Mouse (Mus musculus): ENCODE data around the gene Cyld.

DNA sequence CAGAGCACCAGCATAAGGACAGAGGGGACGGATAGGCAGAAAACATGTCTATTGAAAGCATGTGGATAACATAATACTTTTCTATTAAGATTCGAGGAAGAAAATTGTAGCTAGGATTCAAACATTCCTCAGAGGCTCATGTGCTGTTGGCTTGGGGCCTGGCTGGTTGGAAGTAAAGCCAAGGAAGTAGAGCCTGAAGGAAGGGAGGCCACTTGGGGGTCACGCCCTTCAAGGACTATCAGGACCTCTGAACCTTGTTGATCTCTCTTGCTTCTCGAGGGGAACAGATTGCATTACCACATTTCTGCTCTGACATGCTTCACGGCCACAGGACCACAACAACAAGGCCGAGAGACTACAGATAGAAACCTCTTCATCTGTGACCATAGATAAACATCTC, 7.7 kb upstream of the Cyld start:
- no peak for TF ChIP-seq CTCF (IDR thresholded peaks at IDR 0.05; ENCODE audit: borderline replicate concordance, control insufficient read depth, extremely low read depth, insufficient read depth, low read length, poor library complexity)
- TF ChIP-seq POLR2A (IDR thresholded peaks at IDR 0.05; ENCODE audit: control insufficient read depth, extremely low read depth, insufficient read depth, low read length, poor library complexity): no peak

Measured in thymus, adult 2 months (tissue).